Mouse (Mus musculus) urinary bladder, postnatal 10 days (tissue): ENCODE results near the gene Efs.
"Not testable (repeated sequence)": the region's sequence is repeated elsewhere in the genome, so short reads cannot be mapped to it uniquely, and the experiment has no call there.

Source experiments
- DNase-seq: peaks from one replicate; pipeline ENCODE4 v3.0.0; 2022; ENCODE audit warnings: low spot score

The Efs gene

DNA sequence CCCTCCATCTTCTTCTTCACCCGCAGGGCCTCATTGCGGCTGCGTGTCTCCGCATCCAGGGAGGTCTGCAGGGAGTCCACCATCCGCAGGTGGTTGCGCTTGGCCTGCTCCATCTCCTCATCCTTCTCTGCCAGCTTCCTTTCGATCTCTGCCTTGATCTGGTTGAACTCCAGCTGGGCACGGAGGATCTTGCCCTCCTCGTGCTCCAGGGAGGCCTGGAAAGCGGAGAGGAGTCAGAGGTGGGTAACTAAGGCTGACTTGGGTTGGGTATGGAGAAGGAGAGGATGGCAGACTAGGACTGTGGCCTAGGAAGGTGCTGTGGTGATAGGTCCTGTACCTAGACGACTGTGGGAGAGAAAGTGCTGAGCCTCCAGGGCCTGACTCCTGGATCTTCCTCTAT, 21.1 kb upstream of the Efs start:
- not testable (repeated sequence) for DNase-seq

DNA sequence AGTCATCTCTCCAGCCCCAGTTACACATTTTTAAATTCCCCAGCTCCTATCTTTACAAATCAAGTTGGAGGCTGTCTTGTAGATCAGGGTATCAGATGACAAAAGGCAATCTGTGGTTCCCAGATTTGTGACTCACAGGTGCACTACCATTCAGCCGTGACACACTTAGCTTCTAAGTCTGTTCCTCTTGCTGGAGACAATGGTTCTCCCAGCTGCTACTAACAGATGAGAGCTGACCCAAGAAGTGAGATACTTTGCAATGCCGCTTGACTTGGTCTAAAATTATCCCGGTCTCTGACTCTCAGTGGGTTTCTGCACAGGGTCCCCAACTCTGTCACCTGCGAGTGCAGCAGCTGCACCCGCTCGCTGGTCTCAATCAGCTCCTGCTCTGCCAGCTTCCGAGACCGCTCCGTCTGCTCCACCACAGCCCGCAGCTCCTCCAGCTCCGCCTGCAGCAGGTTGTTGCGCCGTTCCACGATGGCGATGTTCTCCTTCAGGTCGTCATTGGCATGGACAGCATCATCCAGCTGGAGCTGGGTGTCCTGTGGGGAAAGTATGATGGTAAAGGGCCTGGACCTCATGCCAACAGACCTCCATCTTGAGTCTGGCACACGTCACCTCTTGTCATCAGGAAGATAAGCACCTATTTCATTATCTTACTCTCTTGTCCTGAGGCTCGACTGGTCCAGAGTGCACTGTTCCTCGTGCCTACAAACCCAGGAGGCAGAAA, 20.2 kb upstream of the Efs start:
- no peak for DNase-seq

DNA sequence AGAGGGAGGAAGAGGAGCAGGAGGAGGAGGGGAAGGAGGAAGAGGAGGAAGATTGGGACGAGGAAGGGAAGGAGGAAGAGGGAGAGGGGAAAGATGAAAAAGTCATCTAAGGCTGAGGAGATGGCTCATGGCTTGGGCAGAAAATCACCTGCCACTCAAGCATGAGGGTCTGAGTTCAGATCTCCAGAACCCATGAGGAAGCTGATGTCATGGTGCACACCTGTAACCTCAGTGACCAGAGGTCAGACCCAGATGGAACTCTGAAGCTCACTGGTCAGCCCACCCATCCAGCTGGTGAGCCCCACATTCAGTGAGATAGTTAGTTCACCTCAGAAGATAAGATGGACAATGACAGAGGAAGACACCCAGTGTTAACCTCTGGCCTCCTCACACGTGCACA, 19.0 kb upstream of the Efs start:
- no peak for DNase-seq

DNA sequence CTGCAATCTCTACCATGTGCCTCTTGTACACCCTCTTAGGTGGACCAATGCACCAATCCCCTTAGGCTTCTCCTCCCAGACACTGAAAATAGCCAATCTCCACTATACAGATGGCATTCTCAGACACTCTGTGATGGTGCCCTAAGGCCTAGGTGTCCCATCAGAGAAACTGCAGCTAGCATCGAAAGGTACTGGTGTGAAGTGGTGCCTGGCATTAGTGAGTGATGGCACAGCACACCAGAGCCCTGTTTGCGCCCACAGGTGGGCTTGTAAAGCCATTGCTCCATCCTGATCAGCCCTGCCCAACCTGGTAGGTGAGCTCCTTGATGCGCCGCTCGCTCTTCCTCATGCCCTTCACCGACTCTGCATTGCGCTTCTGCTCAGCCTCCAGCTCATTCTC, 18.0 kb upstream of the Efs start:
- DNase-seq = no peak

DNA sequence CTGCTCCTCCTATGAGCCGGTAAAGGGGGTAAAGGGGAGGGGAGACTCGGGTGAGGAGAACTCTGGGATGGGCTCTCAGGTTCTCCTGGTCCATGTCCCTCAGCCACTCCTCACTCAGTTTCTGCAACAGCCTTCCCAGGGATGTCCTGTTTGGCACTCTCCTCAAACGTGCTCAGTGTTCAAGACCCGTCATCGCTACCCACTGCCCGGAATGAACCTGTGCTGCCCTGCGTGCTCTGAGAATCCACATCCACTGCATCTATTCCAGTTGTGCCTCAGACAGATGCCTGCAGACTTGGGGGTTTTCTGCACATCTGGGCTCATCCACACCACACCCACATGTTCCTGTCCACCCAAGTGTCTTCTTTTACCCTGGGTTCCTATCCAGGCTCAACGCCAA, 16.6 kb upstream of the Efs start:
- DNase-seq = no peak

DNA sequence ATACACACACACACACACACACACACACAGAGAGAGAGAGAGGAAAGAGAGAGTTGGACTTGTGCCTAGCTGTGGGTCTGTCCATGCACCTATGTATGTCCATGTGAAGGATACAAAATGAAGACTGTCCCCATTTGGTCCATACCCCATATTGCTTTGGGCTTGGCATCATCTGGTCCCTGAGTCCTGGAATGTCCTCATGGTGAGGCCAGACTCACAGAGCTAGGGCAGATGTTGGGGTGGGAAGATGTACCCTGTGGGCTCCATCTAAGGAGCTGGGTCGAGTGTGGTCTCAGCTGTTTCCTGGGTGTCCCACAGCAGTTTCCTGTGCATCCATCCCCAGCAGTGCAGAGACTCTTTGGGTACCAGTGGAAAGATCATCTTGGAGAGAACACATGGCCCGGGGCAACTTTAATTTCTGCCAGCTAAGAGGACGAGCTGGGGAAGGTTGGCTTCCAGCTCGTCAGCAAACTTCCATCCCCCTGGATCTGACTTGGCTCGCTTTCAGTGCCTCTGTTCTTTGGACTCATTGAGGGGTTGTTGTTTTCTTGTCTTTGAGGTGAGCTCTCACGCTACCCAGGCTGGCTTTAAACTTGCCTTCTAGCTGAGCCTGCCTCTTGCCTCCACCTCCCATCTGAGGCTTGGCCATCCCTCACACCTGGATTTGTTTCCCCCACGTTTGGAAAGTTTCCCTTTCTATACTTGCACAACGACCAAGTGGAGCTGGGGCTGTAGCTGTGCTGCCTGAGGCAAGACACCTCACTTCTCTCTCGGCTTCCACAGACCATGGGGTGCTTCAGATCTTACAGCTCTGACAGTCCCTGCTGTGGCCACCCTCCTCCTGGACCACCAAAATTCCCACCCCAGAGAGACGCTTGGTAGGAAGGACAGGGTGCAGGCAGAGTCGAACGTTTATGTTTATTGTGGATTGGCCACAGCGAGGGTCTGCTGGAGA, 15.4 kb upstream of the Efs start:
- no peak for DNase-seq

DNA sequence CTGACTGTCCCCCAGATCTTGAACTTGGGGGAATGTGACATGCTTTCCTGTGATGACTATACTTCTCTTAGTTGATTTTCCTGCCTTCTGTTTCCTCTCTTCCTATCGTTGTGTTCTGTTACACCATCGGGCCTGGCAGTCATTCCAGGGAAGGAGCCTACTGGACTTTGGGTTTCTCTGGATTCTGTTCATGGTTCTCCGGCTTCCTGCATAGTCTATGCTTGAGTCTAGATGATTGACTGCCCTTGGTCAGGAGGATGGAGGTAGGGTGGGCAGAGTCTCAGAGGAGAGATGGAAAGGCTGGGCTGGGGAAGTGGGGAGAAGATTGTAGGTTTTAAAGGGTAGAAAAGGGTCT, 14.2 kb upstream of the Efs start:
- DNase-seq = no peak

DNA sequence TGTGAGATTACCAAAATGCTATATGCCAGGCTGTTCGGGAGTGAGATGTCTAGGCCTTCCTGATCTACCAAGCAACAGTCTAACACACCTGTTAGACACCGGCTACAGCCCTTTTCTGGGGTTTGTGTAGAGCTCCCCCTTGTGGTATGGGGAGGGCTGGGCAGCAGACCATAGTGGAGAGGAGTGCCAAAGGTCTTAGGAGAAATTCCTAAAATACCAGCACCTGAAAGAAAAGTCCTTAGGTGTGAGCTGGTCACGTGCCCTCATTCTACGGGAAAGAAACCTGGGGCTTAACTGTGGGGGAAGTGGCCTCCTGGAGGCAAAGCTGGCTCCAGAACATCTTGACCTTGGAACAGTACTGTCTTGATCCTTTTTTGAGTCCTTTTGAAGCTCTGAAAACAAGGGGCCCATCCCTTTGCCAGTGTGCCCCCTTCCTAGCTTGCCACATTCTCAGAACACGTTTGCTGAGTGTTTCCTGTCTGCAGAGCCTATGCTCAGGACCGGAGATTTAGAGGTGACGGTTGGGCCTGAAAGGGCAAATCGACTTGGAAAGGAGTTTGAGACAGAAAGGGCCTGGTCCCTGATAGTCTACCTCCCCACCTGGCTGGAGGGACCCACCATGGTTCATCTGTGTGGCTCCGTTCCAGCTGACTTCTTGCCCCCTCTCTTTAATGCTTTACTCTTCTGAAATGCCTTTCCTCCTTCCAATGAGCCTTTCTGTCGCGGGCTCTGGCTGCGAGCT, 13.7 kb upstream of the Efs start:
- no peak for DNase-seq

DNA sequence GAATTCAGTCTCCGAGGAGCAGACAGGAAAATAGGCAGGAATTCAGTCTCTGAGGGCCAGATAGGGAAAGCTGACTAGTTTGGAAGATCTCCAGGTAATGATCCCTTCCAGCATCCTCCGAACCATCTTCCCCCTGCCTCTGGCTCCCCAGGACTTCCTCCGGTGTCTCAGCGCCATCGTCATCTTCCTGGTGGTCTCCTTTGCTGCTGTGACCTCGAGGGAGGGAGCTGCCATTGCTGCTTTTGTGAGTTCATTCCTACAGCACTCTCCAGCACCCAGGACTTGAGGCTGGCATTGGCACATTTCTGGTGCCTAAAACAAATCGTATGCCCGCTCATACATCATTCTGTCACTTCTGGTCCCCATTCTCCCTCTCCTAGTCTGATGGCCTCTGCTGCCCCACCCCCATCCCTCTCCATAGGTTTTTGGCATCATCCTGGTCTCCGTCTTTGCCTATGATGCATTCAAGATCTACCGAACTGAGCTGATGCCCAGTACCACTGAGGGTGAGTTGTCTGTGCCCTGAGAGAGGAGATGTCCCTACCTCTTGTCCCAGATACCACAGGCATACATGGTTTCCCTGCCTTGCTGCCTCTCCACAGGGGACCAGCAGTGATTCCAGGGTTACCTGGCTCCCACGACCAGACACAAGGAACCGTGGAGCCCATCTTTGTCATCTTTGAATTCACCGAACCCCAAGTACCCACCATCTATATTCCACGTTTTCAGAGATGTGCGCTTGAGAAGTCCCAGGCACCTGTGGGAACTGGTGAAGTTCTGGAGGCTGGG, 12.7 kb upstream of the Efs start:
- DNase-seq = no peak

DNA sequence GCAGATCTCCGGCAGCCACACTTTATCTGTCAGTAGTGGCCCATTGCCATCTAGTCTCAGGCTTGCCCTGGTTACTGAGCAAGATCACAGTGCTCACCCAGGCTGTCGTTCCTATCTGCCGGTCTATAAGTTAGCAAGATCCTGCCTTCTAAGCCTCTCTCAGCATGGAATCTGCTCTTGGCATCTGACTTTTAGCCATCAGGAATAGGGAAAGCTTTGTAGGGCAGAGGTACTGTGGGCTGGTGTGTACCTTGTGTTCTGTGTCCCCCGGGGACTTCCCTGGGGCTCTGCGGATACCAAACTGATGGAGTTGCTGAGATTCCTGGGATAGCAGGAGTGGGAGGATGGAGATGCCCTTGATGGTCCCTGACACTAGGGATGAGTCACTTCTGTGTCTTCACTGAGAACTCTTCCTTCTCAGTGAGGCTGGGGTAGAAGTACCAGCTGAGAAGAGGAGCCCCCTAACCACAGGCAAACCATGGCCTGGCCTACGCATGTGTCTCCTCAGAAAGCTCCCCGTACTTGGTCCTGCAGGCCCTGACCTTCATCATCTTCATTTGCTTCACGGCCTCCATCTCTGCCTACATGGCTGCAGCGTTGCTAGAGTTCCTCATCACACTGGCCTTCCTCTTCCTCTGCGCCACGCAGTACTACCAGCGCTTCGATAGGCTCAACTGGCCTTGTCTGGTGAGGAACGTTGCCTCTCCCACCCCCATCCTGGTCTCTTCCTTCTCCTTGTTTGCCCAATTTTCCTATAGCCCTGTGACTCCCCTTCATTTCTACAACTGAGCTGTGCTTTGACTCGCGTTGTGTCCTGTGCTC, 11.6 kb upstream of the Efs start:
- DNase-seq = no peak

DNA sequence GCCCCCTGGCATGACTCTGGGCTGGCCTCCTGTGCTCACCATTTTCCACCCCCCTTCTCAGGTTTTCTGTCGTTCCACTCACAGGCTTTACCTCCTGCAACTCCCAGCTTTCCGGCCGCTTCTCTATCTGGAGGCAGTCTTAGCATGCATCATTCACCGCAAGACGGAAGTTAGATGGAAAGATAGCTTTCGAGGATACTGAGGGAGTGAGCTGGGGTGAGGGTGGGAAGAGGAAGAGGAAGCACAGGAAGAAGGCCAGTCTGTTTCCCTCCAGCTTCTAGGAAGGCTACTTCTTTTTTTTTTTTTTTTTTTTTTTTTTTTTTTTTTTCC, 10.9 kb upstream of the Efs start:
- no peak for DNase-seq

DNA sequence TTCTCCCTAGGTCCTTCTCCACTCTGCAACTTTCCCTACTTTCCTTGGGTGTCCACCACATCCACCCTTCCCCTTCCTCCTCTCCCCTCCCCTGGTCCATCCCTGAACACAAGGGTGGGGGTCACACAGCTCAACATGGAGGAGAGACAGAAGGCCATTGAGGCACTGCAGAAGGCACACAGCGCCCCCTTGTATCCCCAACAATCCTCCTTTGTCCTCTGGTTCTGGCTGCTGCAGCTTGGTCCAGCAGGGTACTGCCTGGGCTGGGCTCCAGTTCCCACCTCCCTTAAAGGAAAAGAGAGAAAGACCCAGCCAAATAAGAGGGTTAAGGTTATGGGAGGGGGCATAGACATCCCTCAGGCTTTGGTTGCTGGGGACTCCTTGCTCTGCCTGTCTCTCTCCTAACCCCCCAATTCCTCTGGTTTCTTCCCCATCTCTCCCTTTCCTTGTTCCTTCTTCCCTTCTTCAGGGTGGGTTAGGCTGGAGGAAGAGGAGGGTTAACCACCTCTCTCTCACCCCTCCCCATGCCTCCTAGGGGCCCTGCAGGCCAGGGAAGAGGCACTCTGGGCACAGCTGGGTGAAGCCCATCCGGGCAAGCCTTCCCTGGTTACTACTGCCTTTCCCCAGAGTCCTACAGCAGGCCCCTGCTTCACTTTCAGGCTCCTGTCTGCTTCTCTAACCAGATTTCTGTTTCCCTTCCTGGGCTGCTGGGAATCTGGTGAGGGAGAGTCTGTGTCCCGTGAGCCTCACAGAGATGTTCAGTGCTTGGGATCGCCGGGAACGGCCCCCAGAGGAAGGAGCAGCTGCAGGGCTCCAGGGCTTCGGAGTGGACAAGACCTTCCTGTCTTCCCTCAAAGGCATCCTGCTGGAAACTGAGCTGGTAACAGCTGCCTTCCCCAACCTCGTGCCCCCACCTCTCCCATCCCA, 10.2 kb upstream of the Efs start, which contains the start of gene Cmtm5:
Cmtm5 (plus strand) TSS at position 358 of the 927 bp plus-strand sequence.
- no peak for DNase-seq

DNA sequence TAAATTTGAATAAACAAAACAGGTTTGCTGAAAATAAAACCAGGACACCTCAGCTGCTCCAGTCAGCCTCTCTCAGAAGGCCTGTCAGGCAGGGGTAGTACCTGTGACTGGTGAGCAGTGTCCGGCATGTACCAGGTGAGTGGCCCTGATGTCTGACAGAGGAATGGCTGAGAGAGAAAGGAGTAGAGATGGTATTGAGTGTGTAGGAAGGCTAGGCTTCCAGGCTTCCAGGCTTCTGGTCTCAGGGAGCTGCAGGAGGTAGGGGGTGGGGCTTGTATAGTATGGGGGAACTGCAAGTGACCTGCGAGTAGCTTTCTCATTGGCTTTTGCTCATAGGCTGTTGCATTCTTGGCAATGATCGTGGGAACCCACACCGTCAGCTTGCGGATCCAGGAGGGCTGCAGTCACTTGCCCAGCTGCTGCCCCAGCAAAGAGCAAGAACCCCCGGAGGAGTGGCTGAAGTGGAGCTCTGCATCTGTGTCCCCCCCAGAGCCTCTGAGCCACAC, 6.8 kb upstream of the Efs start, which contains the start of gene Il25:
Il25 (plus strand) TSS at position 51 of the 506 bp plus-strand sequence.
- no peak for DNase-seq

DNA sequence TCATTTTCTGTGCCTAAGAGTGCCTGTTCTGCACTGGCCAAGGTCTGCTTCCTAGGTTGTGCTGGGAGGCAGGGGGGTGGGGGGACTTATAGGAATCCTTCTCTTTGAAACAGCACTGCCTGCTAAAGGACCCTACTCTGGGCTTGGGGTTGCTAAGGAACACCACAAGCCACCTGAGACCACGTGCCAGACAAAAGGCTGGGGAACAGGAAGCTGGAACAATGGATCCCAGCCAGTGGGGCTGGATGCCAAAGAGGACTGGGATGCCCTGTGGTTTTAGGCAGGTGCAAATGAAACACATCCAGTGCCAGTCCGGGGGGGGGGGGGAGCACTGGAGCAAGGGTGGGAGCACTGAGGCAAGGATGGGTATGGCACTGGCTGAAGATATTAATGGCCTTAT, 4.5 kb upstream of the Efs start:
- DNase-seq = no peak

DNA sequence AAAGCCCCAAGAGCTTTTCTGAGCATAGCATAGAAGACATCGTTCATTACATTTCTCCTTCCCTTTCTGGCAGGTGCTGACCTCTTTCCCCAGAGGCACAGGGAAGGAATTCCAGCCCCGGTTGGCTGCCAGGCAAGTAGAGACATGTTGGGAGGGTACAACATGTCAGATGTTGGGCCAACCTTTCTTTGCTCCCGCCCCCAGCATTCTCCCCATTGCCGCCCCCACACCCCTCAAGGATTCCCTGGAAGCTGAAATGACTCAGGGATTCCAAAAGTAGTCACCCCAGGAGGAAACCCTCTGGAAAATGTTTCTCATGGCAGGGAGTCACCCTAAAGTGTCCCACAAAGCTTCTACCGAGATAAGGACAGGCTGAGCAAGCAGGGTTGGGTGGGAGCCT, 3.9 kb upstream of the Efs start:
- DNase-seq = no peak

DNA sequence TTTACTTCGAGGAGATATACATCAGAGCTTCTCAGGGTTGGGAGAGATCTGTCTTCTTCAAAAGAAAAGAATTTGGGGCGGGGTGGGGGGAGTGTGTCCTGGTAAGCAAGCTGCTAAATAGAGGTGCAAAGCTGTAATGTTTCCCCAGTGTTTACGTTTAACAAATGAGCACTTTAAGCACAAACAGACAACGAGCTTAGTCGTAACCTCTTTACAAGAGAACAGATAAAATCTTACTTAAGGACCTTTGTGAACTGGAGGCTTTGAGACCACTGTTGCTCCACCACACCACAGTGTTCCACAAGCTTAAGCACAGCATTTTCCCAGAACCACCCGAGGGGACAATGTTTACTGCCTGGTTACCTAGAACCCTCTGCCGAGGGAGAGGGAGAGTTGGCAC, 1.4 kb upstream of the Efs start:
- DNase-seq = no peak

DNA sequence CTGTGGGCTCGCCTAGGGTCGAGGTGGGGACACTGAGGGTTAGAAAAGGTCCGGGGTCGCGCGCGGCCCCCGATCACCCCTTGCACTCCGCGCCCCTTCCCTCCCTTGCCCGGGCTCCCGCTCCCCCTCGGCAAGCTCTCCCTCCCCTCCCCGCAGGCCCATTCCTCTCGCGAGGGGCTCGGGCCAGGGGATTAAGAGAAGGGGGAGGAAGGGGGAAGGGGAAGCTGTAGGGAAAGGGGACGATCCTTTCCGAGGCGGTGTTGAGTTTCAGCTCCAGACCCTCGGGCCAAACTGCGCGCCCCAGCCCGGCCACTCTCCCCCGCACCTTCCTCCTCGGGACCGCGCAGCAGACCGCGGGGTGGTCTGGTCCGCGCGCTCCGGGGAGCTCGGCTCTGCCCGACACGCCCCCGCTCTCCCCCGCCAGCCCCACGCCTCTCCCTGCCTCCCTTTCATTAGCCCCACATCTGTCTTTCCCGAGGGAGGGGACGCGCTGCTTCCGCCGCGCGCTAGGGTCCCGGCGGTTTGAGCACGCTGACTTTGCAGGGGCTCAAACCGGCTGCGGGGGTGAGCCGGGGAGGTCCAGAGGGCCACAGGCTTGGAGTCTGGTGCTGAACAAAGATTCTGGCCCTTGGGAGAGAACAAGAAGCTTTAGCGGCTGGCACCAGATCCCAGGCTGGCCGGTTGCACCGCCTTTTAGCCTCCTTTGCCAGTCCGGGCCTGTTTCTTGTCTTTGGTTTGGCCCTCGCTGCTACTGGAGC, 654 bp upstream of the Efs start:
- no peak for DNase-seq

DNA sequence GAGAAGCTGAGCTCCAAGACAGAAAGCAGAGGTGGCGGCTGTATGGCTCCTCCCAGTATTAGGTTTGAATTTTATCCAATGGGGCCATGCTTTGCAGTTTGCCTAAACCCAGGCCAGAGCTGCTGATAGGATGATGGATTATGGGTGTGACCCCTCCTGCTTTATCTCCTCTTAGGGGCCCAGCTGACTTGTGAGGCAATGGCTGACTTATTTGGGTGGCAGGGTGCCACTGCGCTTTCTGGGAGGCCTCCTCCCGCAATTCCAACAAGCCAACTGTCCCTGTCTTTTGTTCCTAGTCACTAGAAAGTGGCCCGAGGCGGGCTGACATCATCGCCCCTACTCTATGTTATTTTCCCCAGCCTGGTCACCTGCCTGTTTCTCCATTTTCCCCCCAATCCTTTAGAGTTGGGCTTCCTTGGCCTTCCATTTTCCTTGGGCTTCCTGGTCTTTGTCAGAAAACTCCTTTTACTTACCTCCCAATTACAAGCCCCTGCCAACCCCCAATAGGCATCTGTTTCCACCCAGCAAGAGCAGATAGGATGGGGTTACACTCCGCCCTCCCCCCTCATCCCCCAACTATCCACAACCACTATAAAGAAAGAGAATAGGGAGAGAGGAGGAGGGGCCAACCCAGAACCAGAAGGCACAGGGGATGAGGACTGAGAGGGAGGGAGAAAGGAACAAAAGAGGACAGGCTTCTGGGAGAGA, 1.1 kb downstream of the Efs start:
- DNase-seq = no peak
